Mouse (Mus musculus) hindbrain, embryonic 11.5 days (tissue): ENCODE measurements at regions not wholly inside any gene's neighbourhood (a gene's known extent, or its start where the extent isn't known, plus 50 kb on each side); places are given as distances from the start of the nearest gene placed in this dataset.

Source experiments
- ATAC-seq: fragments of 200-750 bp; cut with Nextera tagmentation; 2 replicates; pipeline ENCODE4 v1.8.0; 2017; ENCODE audit warnings: mild to moderate bottlenecking, moderate TSS enrichment, moderate library complexity; ENCODE audit not compliant: low FRiP score
- DNase-seq: peaks from one replicate; pipeline ENCODE4 v3.0.0-alpha.2; 2015; ENCODE audit warnings: low spot score
- H3K27ac ChIP-seq: fragments of 300-500 bp; sonication (generic); 2 replicates; pipeline ENCODE4 v1.5.1; 2014; ENCODE audit warnings: mild to moderate bottlenecking, low read depth, low read length
- H3K27me3 ChIP-seq: fragments of 300-500 bp; sonication (generic); 2 replicates; pipeline ENCODE4 v1.6.1; 2014; ENCODE audit warnings: mild to moderate bottlenecking, low read length, moderate library complexity, mixed read lengths; ENCODE audit not compliant: control insufficient read depth, insufficient read depth
- H3K36me3 ChIP-seq: fragments of 300-500 bp; sonication (generic); 2 replicates; pipeline ENCODE4 v1.6.1; 2014; ENCODE audit warnings: mild to moderate bottlenecking, low read length, moderate library complexity, mixed read lengths; ENCODE audit not compliant: control insufficient read depth, insufficient read depth
- H3K4me1 ChIP-seq: fragments of 300-500 bp; sonication (generic); replicated peaks from 2 replicates; pipeline ENCODE4 v1.6.1; 2014; ENCODE audit warnings: low read length, mixed read lengths; ENCODE audit not compliant: control insufficient read depth, insufficient read depth
- H3K4me2 ChIP-seq: fragments of 300-500 bp; sonication (generic); replicated peaks from 2 replicates; pipeline ENCODE4 v1.6.1; 2014; ENCODE audit warnings: mild to moderate bottlenecking, low read depth, low read length
- H3K4me3 ChIP-seq: fragments of 300-500 bp; sonication (generic); 2 replicates; pipeline ENCODE4 v1.5.1; 2014; ENCODE audit warnings: low read depth, low read length
- H3K9ac ChIP-seq: fragments of 300-500 bp; sonication (generic); 2 replicates; pipeline ENCODE4 v1.6.1; 2014; ENCODE audit warnings: low read depth, low read length
- H3K9me3 ChIP-seq: fragments of 300-500 bp; sonication (generic); 2 replicates; pipeline ENCODE4 v1.6.1; 2016; ENCODE audit warnings: low read length; ENCODE audit not compliant: control insufficient read depth
- WGBS: fragments of 180-500 bp; shearing (Covaris S2); extraction: QIAGEN DNeasy Blood & Tissue Kit; methylation state at CpG from one replicate; pipeline ENCODE4 v1.1.7; 2014; 5-methylcytosine and 5-hydroxymethylcytosine counted together

DNA sequence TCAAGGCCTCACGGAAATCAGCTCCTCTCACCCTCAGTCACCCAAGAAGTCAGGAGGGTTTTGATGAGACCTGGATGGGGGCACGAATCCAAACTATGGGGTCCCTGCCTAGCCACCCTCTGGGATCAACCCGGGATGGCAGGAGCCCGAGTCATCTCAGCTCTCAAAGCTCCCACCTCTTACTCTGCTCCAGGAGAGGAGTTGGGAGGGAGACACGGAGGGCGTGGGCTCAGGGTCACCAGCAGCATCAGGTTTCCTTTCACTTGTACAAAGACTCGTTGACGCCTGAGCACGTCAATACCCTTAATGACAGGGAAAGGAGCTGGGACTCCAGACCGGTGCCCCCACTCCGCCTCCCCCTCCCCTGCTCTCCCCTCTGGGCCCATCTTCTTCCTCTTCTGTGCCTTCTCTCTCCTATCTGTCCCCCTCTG lies 60.8 kb upstream of the Casz1 start:
- no peaks in the 10 kb centered on the region for H3K36me3 ChIP-seq
- H3K9ac ChIP-seq = peak overlapping the region; percentile 59
- DNase-seq (peak; percentile 38), ATAC-seq (no peak)
- no peaks in the 10 kb centered on the region for H3K9me3 ChIP-seq
- 13% methylated on average over 11 of the region's 11 CpGs for WGBS
- peaks cover 5% of the 10 kb centered on the region for H3K4me1 ChIP-seq
- peak overlapping the region; percentile 94; the same call in 1 of the 2 replicates for H3K4me2 ChIP-seq
- H3K27me3 ChIP-seq = peaks cover 16% of the 10 kb centered on the region
- H3K4me3 ChIP-seq = no peak overlapping the region
- 0 out of 2 replicates have a peak overlapping the region, but pooled peaks have one; percentile 7 for H3K27ac ChIP-seq

DNA sequence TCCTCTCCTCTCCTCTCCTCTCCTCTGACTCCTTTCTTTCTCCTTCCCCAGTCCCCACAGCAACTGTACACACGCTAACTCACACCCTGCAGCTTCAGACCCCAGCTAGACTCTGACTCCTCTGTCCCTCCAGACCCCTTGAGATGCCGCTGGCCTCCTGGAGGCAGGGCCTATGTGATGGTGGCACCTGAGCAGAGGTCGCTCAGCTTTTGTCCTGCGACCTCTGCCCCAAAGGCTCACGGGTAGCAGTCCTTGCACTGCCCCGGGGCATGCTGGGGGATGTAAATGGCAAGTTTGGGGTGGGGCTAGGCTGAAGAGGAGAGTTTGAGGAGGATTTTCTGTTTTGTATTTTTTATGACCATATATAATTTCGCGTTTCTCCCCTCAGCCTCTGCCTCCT lies 60.2 kb upstream of the Casz1 start:
- peaks cover 13% of the 10 kb centered on the region for H3K27me3 ChIP-seq
- H3K4me3 ChIP-seq = no peak overlapping the region
- H3K4me1 ChIP-seq = peaks cover 3% of the 10 kb centered on the region
- H3K9me3 ChIP-seq = no peaks in the 10 kb centered on the region
- WGBS = 43% methylated on average over 8 of the region's 8 CpGs
- H3K4me2 ChIP-seq = no peak overlapping the region
- DNase-seq = no peak
- no peak overlapping the region for H3K9ac ChIP-seq
- ATAC-seq = no peak
- 0 out of 2 replicates have a peak overlapping the region, but pooled peaks have one; percentile 20 for H3K27ac ChIP-seq
- H3K36me3 ChIP-seq = no peaks in the 10 kb centered on the region

DNA sequence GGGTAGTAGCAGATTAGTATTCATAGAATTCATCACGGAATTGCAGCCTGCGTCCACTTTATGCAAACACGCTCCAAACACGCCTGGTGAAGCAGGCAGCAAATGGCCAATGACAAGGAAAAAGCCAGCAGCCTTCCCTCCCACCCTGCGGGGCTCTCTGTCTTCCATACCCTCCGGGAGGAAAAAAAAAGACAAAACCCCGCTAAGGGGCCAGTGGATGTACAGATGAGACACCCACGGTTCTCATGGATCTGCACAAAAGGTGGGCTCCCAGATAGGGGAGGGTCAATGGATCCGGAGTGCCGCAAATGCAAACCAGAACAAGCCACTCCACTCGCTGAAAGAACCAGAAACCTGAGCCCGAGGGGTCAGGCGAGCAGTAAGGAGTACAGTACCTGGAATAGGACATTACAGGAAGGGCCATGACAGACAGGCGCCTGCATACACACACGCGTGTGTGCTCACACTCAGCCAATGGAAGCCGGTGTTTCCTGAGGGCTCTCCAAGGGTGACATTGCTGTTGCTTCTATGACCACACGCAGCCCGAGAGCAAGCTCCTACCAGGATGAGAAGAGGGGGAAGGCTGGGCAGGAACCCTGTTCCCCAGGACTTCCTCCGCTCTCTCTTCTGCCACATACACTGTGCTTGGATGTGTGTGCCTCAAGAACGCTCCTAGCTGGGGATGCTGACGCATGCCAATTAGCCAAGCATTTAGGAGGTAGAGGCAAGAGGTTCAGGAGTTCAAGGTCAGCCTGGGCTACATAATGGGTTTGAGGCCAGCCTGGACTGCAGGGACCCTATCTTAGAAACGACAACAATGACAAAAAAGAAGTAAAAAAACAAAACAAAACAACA lies 57.5 kb upstream of the Casz1 start:
- no peaks in the 10 kb centered on the region for H3K9me3 ChIP-seq
- no peak overlapping the region for H3K9ac ChIP-seq
- no peak overlapping the region for H3K4me3 ChIP-seq
- WGBS = 39% methylated on average over 23 of the region's 23 CpGs
- DNase-seq = peak; percentile 37
- no peak overlapping the region for H3K4me2 ChIP-seq
- ATAC-seq = no peak
- H3K27me3 ChIP-seq = peaks cover 10% of the 10 kb centered on the region
- no peaks in the 10 kb centered on the region for H3K36me3 ChIP-seq
- peak overlapping the region; percentile 12; the same call in 1 of the 2 replicates for H3K27ac ChIP-seq
- peaks cover 3% of the 10 kb centered on the region for H3K4me1 ChIP-seq

DNA sequence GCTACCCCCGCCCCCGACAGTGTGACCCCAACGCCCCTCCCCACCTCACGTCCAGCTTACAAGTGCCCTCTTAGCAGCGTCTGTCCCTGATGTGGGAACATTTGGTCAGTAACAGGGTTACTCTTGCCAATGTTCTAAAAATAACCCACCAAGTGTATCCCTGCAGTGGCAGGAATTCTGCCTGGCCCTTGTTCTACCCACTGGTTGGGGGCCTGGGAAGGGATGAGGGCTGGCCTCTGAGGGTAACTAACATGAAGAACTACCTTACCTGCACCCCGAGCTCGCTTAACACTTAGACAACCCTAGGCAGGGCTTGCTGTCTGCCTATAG lies 56.9 kb upstream of the Casz1 start:
- Histone ChIP-seq H3K27ac (no peak overlapping the region), H3K27me3 (peaks cover 10% of the 10 kb centered on the region), H3K36me3 (no peaks in the 10 kb centered on the region)

DNA sequence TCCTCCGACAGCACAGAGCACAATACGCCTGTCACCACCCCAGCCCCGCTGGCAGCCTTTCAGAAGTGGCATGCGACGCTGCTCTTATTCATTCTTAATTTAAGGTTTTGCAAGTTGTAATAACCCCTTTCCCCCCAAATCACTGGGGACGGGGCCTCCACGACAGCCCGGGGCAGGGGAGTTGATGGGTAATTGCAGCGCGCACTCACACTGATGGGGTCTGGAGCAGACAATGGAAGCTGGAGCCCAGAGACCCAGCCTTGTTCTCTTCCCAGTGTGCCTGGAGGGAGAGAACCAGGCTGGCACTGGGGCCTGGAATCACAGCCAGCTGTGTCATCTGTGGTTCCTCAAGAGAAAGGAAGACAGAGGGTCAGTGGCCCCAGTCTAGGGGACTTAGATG lies 54.2 kb upstream of the Casz1 start:
- no peak for ATAC-seq
- no peak overlapping the region for H3K9ac ChIP-seq
- H3K36me3 ChIP-seq = no peaks in the 10 kb centered on the region
- H3K4me2 ChIP-seq = no peak overlapping the region
- no peak overlapping the region for H3K4me3 ChIP-seq
- no peaks in the 10 kb centered on the region for H3K9me3 ChIP-seq
- DNase-seq = no peak
- WGBS = 67% methylated on average over 10 of the region's 10 CpGs
- H3K27ac ChIP-seq = peak overlapping the region; percentile 54; the same call in 1 of the 2 replicates
- H3K27me3 ChIP-seq = no peaks in the 10 kb centered on the region
- H3K4me1 ChIP-seq = no peaks in the 10 kb centered on the region; the same call in 1 of the 2 replicates

More for the DNA sequence above, 56.9 kb upstream of the Casz1 start:
- Histone ChIP-seq H3K4me2 (no peak overlapping the region), H3K9ac (no peak overlapping the region), H3K4me3 (no peak overlapping the region), H3K4me1 (peaks cover 3% of the 10 kb centered on the region), H3K9me3 (no peaks in the 10 kb centered on the region)
- 79% methylated on average over 7 of the region's 7 CpGs for WGBS
- ATAC-seq (no peak), DNase-seq (no peak)

DNA sequence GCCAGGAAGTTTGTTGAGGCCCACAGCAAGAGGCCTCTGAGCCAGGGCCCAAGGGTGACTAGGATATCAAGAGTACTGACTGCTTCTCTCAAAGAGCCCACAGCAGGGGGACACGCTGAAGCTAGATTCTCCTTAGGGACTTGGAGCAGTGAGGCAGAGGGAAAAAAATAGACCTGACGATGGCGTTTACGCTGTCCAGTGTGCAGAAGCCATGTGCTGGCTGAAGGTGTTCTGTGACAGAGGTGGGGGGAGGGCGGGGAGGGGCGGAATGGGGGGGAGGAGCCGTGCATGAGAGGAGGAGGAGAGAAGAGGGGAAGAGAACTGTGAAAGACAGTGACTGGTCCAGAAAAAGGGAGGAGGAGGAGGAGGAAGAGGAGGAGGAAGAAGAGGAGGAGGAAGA lies 52.6 kb upstream of the Casz1 start:
- H3K9me3 ChIP-seq = no peaks in the 10 kb centered on the region
- no peaks in the 10 kb centered on the region for H3K27me3 ChIP-seq
- WGBS = 64% methylated on average over 7 of the region's 7 CpGs
- no peak for DNase-seq
- H3K4me3 ChIP-seq = no peak overlapping the region
- no peaks in the 10 kb centered on the region for H3K36me3 ChIP-seq
- no peak overlapping the region for H3K4me2 ChIP-seq
- no peak overlapping the region for H3K9ac ChIP-seq
- no peak for ATAC-seq
- H3K4me1 ChIP-seq = no peaks in the 10 kb centered on the region; the same call in 1 of the 2 replicates
- no peak overlapping the region for H3K27ac ChIP-seq

DNA sequence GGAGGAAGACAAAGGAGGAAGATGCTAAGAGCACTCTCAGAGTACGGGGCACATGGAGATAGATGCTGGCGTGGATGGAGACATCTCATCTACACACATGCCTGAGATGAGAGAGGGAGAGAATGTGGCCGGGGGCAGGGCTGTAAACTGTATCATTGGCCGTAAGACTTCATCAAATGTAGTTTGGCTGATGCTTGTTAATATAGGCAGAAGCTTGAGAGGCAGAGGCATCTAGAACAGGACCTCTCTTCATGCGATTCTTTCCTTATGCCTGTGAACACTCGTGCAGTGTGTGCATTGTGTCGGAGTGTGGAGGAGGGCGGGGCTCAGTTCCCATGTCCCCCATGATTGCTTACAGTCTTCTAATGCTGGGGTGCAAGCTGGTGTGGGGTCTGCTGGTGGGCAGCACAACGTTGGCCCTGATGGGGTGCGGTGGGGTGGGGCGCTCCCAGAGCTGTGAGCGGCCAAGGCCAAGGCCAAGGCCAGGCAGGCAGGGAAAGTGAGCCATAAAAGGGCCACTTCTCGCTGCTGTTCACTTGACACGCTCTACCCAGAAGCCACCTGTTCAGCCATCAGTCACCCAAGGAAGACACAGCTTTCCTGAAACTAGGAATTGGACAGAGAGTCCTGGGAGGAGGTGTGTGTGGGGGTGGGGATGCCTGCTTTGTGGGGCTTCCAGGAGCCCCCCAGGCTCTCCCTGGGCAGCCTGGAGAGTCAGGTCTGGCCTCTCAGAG lies 51.7 kb upstream of the Casz1 start:
- Histone ChIP-seq H3K27me3 (no peaks in the 10 kb centered on the region), H3K4me1 (no peaks in the 10 kb centered on the region), H3K36me3 (no peaks in the 10 kb centered on the region), H3K27ac (no peak overlapping the region), H3K4me3 (no peak overlapping the region), H3K4me2 (no peak overlapping the region), H3K9me3 (no peaks in the 10 kb centered on the region), H3K9ac (no peak overlapping the region)
- WGBS = 83% methylated on average over 14 of the region's 14 CpGs
- 0 out of 2 replicates have a peak, but pooled peaks have one; percentile 19 for ATAC-seq
- DNase-seq = no peak

DNA sequence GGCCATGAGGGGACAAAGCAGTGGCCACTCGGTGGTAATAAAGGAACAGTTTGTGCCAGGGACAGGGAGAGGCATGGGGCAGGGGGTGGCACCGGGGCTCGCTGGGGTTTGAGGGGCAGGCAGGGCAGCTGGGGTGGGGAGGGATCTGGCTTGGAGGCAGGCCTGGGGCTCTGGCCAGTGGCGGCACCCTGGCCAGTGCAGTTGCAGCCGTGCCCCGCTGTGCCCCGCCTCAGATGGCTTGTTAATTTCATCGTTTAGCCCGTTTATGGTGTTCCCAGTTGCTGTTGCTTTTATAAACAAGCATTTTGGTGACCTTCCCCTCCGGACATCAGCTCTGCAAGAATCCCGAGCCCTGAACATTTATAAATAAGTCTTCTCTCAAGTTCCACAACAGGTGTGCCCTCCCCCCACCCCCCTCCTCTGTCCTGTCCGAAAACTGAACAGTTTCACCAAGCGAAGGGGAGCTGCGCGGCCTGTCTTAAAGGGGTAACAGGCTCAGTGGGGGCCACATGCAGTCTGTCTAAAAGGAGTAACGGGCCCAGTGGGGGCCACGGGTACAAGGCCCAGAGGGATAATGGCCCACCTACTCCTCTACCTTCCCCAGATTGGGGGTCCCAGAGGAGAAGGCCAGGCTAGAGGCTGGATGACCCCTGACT lies 51.0 kb upstream of the Casz1 start:
- H3K27ac ChIP-seq = no peak overlapping the region
- H3K9me3 ChIP-seq = no peaks in the 10 kb centered on the region
- H3K27me3 ChIP-seq = no peaks in the 10 kb centered on the region
- H3K9ac ChIP-seq = no peak overlapping the region
- ATAC-seq (no peak), DNase-seq (no peak)
- no peaks in the 10 kb centered on the region for H3K36me3 ChIP-seq
- no peak overlapping the region for H3K4me2 ChIP-seq
- no peak overlapping the region for H3K4me3 ChIP-seq
- 77% methylated on average over 17 of the region's 17 CpGs for WGBS
- no peaks in the 10 kb centered on the region for H3K4me1 ChIP-seq
